Comparison of ENCODE assay signal across 27 mouse cellular contexts in genomic region chr8:112390108-112390507, GRCm38 (mm10).
"Had no signal": no experiment of that assay in that cellular context is flagged by ENCODE, and none has a peak within 500 bp of the region (broad histone marks: within the 10 kb centered on the region; RNA-seq: fewer than 3 reads in every experiment).

No protein-coding gene starts in this region.

- H3K36me3 ChIP-seq: embryonic facial prominence, embryonic 10.5 days; embryonic facial prominence, embryonic 12.5 days; embryonic facial prominence, embryonic 13.5 days; embryonic facial prominence, embryonic 15.5 days; forebrain, embryonic 10.5 days; forebrain, embryonic 12.5 days; forebrain, embryonic 15.5 days had no signal

- H3K27ac ChIP-seq: embryonic facial prominence, embryonic 10.5 days; embryonic facial prominence, embryonic 12.5 days; embryonic facial prominence, embryonic 13.5 days; embryonic facial prominence, embryonic 15.5 days; forebrain, embryonic 10.5 days; forebrain, embryonic 12.5 days; forebrain, embryonic 13.5 days; forebrain, embryonic 15.5 days; gastrocnemius, adult 2 months; heart, adult 2 months had no signal

- DNase-seq: cerebellum, adult 9-10 months; cerebellum, adult 9-11 months; cerebellum, postnatal 10 days; cerebellum, postnatal 14 days; cerebellum, postnatal 25 days; cerebellum, postnatal 36 days; embryo, embryonic 11 days; forebrain, postnatal 0 days; gastrocnemius, adult 2 months; gastrocnemius, postnatal 10 days; gastrocnemius, postnatal 14 days; gastrocnemius, postnatal 25 days; gastrocnemius, postnatal 36 days; heart, adult 11 months; heart, adult 18-20 months; heart, adult 2 months had no signal

- H3K9me3 ChIP-seq: embryonic facial prominence, embryonic 12.5 days; embryonic facial prominence, embryonic 13.5 days; embryonic facial prominence, embryonic 15.5 days; forebrain, embryonic 12.5 days; forebrain, embryonic 15.5 days had no signal

- H3K4me1 ChIP-seq: embryonic facial prominence, embryonic 10.5 days; embryonic facial prominence, embryonic 12.5 days; embryonic facial prominence, embryonic 13.5 days; embryonic facial prominence, embryonic 15.5 days; forebrain, embryonic 10.5 days; forebrain, embryonic 12.5 days; forebrain, embryonic 13.5 days; forebrain, embryonic 15.5 days had no signal

- H3K4me2 ChIP-seq: embryonic facial prominence, embryonic 12.5 days; embryonic facial prominence, embryonic 13.5 days; embryonic facial prominence, embryonic 15.5 days; forebrain, embryonic 12.5 days; forebrain, embryonic 13.5 days; forebrain, embryonic 15.5 days had no signal

- H3K27me3 ChIP-seq: embryonic facial prominence, embryonic 12.5 days; embryonic facial prominence, embryonic 13.5 days; embryonic facial prominence, embryonic 15.5 days; forebrain, embryonic 12.5 days; forebrain, embryonic 13.5 days; forebrain, embryonic 15.5 days had no signal

- H3K4me3 ChIP-seq: embryonic facial prominence, embryonic 10.5 days; embryonic facial prominence, embryonic 12.5 days; embryonic facial prominence, embryonic 13.5 days; embryonic facial prominence, embryonic 15.5 days; erythroblast, embryonic 14.5 days; forebrain, embryonic 10.5 days; forebrain, embryonic 12.5 days; forebrain, embryonic 13.5 days; forebrain, embryonic 15.5 days; gastrocnemius, adult 2 months; heart, adult 2 months had no signal

- H3K9ac ChIP-seq: embryonic facial prominence, embryonic 12.5 days; embryonic facial prominence, embryonic 13.5 days; embryonic facial prominence, embryonic 15.5 days; forebrain, embryonic 12.5 days; forebrain, embryonic 13.5 days; forebrain, embryonic 15.5 days; forebrain, postnatal 0 days had no signal

- ATAC-seq: forebrain, embryonic 13.5 days; forebrain, embryonic 14.5 days; forebrain, embryonic 15.5 days; forebrain, embryonic 16.5 days; forebrain, postnatal 0 days had no signal
